Mouse (Mus musculus) brown adipose tissue, adult 24 weeks (tissue): Measurements from ENCODE around the gene Mpc1. TPM values are rescaled to one million over a fixed set of nuclear protein-coding genes. Genes with fewer than 3 reads are reported as not detected.
"Not testable (repeated sequence)": the region's sequence is repeated elsewhere in the genome, so short reads cannot be mapped to it uniquely, and the experiment has no call there.

ENCODE experiments used
- H3K27ac ChIP-seq: fragments of 200-500 bp; replicated peaks from 2 replicates; pipeline ENCODE4 v1.5.1; 2012; ENCODE audit warnings: low read depth, mild to moderate bottlenecking, low read length
- H3K4me1 ChIP-seq: fragments of 200-500 bp; 2 replicates; pipeline ENCODE4 v1.6.1; 2012; ENCODE audit warnings: low read length, mixed read lengths; ENCODE audit not compliant: control insufficient read depth, insufficient read depth, insufficient read length
- H3K4me3 ChIP-seq: fragments of 200-500 bp; 2 replicates; pipeline ENCODE4 v1.5.1; 2012; ENCODE audit warnings: low read depth, mild to moderate bottlenecking, low read length, moderate library complexity; ENCODE audit not compliant: insufficient read depth
- polyA plus RNA-seq: library from polyadenylated mRNA; stranded (reverse); fragments of >200 nt; gene quantifications from 2 replicates; pipeline ENCODE4 v1.2.4, GENCODE M21; 2012; ENCODE audit not compliant: missing spikeins, insufficient read depth, insufficient read length

The Mpc1 gene
- polyA plus RNA-seq, 1 experiment, result 4,573 TPM

GRCm38 (mm10) chr17:8337159-8337558 is 54.5 kb downstream of the Mpc1 start, which contains the start of gene Prr18:
TSS of gene Prr18 (plus strand) at chr17:8337459.
- H3K4me3 ChIP-seq, H3K4me1 ChIP-seq, H3K27ac ChIP-seq: not testable (repeated sequence)

- Histone ChIP-seq H3K4me3 (peak overlapping the region; percentile 36; the same call in 1 of the 2 replicates), H3K27ac (no peak overlapping the region), H3K4me1 (no peaks in the 10 kb centered on the region)
These were observed 57.1 kb downstream of the Mpc1 start for GRCm38 (mm10) chr17:8339666-8340374.

GRCm38 (mm10) chr17:8340407-8341359 is 58.0 kb downstream of the Mpc1 start:
- H3K4me3 ChIP-seq, result peak overlapping the region; percentile 47
- H3K27ac ChIP-seq, result no peak overlapping the region
- no peaks in the 10 kb centered on the region for H3K4me1 ChIP-seq

GRCm38 (mm10) chr17:8341360-8341963 is 58.8 kb downstream of the Mpc1 start:
- Histone ChIP-seq H3K4me3 (peak overlapping the region; percentile 47), H3K27ac (no peak overlapping the region), H3K4me1 (no peaks in the 10 kb centered on the region)

GRCm38 (mm10) chr17:8342706-8343105 is 60.0 kb downstream of the Mpc1 start:
- no peak overlapping the region for H3K27ac ChIP-seq
- no peak overlapping the region for H3K4me3 ChIP-seq
- no peaks in the 10 kb centered on the region for H3K4me1 ChIP-seq

GRCm38 (mm10) chr17:8343416-8343815 is 60.7 kb downstream of the Mpc1 start:
- Histone ChIP-seq H3K4me3 (no peak overlapping the region), H3K27ac (no peak overlapping the region), H3K4me1 (no peaks in the 10 kb centered on the region)

Other genes with a start within 250 kb of the Mpc1 start
- not detected in 2 replicates for gene Gm49673, start 135.1 kb upstream of the Mpc1 start, polyA plus RNA-seq
- 15.5 and 15.6 TPM in 2 replicates for gene Rnaset2a, start 134.8 kb upstream of the Mpc1 start, polyA plus RNA-seq
- 6.0 and 13.9 TPM in 2 replicates for gene Fgfr1op, start 117.4 kb upstream of the Mpc1 start, polyA plus RNA-seq
- not detected in 2 replicates for gene Ccr6, start 46.9 kb upstream of the Mpc1 start, polyA plus RNA-seq
- gene Sft2d1, start 28.2 kb downstream of the Mpc1 start, polyA plus RNA-seq, result 34.2 and 34.6 TPM in 2 replicates
- gene Prr18, start 54.6 kb downstream of the Mpc1 start, polyA plus RNA-seq, result not detected in 2 replicates
- not detected in 2 replicates for gene T2, start 73.1 kb downstream of the Mpc1 start, polyA plus RNA-seq
- gene T, start 151.5 kb downstream of the Mpc1 start, polyA plus RNA-seq, result not detected in 2 replicates
- 0.99 and 1.1 TPM in 2 replicates for gene Pde10a, start 242.5 kb downstream of the Mpc1 start, polyA plus RNA-seq